Comparison of ENCODE assay signal across 8 mouse cellular contexts in the genomic region with DNA sequence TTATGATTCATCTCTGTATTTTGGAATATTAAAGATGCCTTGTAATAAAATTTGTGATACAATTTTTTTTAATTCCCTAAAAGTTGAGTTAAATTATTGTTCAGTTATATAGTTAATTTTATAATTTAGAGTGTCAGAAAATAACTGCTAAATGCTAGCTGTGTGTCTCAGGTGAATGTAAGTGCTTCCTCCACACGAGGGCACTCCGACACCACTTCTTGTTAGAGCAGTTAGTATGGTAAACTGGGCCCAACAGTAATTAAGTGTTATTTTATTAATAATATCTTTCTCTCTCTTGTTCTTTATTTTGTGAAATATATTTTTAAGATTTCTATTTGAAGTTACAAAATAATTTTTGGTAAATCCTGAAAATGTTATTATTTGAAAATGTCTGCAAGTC. TPM values are rescaled to one million over a fixed set of nuclear protein-coding genes. Genes with fewer than 3 reads are reported as not detected.
DNase-seq lines count a peak whose midpoint lies in the region; ATAC-seq lines count a peak whose summit lies in the region.

No protein-coding gene starts in this region.

- H3K36me3 ChIP-seq in kidney, embryonic 15.5 days = peaks cover 89% of the 10 kb centered on the region

- H3K9me3 ChIP-seq in kidney, embryonic 15.5 days (replicated peaks) = no peaks in the 10 kb centered on the region

- intact Hi-C loops in heart, postnatal 14 days (cut with DNase I) = no loop called here

- no peak overlapping the region for H3K4me2 ChIP-seq in kidney, embryonic 15.5 days

- H3K27ac ChIP-seq in kidney, embryonic 15.5 days = no peak overlapping the region

- H3K9ac ChIP-seq in kidney, embryonic 15.5 days = no peak overlapping the region

- ATAC-seq in CD4-positive, CD25-positive, alpha-beta regulatory T cell, adult 4 months = no peak
- no peak for ATAC-seq in kidney, embryonic 15.5 days (replicated peaks; ENCODE audit: low FRiP score)

- H3K27me3 ChIP-seq in kidney, embryonic 15.5 days = no peaks in the 10 kb centered on the region

- 67% methylated on average over 2 of the region's 2 CpGs for WGBS in kidney, embryonic 15.5 days

- no peak overlapping the region for H3K4me3 ChIP-seq in kidney, embryonic 15.5 days (replicated peaks)

- H3K4me1 ChIP-seq in kidney, embryonic 15.5 days = no peaks in the 10 kb centered on the region

- peak; percentile 60 for DNase-seq in CD4-positive, CD25-positive, alpha-beta regulatory T cell, adult 2 months (ENCODE audit: low read depth, low spot score)
- DNase-seq in kidney, adult 11 months = peak; percentile 16
- peak; percentile 18 for DNase-seq in CD4-positive helper T cell, adult 2 months (ENCODE audit: low read depth, low spot score)
- DNase-seq in heart, postnatal 14 days = peak; percentile 24 to 51
- peak; percentile 68 for DNase-seq in retina, embryonic 14.5 days (ENCODE audit: low spot score)
- no peak for DNase-seq in frontal cortex, postnatal 10 days (ENCODE audit: low spot score in 2 of 2)

RNA-seq across cellular contexts. Expression of a gene that starts 51.7 kb away (rescaled TPM):
- 100 to 1,000 TPM; 102 to 103 TPM for polyA plus RNA-seq in CD4-positive, CD25-positive, alpha-beta regulatory T cell, adult 4 months (2017; shearing (Covaris generic))
- 209 and 228 TPM in 2 replicates for polyA plus RNA-seq in kidney, embryonic 15.5 days (2015; fragmentation: Nextera tagmentation; extraction: Ambion mirVana)
- 100 to 1,000 TPM; 123 to 140 TPM for total RNA-seq in heart, postnatal 14 days (2021)

Comparison
In these comparisons a context has a peak if more than half of its experiments do, and no peak if none do; other contexts are left out.
1. DNase-seq: peak in CD4-positive, CD25-positive, alpha-beta regulatory T cell, adult 2 months (single experiment), kidney, adult 11 months (single experiment), CD4-positive helper T cell, adult 2 months (single experiment), heart, postnatal 14 days (2 of 2) and retina, embryonic 14.5 days (single experiment); none in frontal cortex, postnatal 10 days (0 of 2).